Comparison of ENCODE assay signal across 12 mouse cellular contexts in the genomic region with DNA sequence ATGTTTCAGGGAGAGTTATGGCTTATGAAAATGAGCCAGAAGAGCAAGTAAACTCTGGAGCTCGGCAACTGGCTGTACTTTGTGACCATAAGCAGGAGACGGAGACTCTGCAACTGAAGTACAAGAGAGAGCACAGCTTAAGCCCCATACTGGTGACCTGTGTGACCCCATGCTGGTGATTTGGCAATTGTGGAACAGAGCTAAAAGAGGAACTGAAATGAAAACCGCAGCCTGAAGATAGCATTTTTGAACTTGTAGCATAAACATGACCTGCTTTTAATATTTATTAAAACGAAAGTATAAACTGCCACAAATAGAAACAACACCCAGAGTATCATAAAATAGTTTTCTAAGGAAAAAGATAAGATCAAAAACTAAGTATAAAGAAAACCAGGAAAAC.
A peak's percentile ranks its signal among the peaks of the same experiment; 100 is the strongest.
DNase-seq lines count a peak whose midpoint lies in the region; ATAC-seq lines count a peak whose summit lies in the region.
"Had no signal": no experiment of that assay in that cellular context is flagged by ENCODE, and none has a peak within 500 bp of the region (broad histone marks: within the 10 kb centered on the region; RNA-seq: fewer than 3 reads in every experiment).

No protein-coding gene starts in this region.

- peak; percentile 28 for DNase-seq in embryo, embryonic 10 days (ENCODE audit: low spot score)
- no peak for DNase-seq in embryo, embryonic 11 days
- no peak for DNase-seq in liver, embryonic 11.5 days (ENCODE audit: low spot score)
- peak; percentile 57 for DNase-seq in lung, postnatal 25 days (ENCODE audit: low spot score)
- peak; percentile 33 for DNase-seq in yolk sac, embryonic 10.5 days (ENCODE audit: low spot score)
- no peak for DNase-seq in testis, postnatal 14 days (ENCODE audit: low spot score)
- DNase-seq: cerebellum, postnatal 14 days; gastrocnemius, postnatal 25 days; left cerebral cortex, postnatal 4 days had no signal

- peak overlapping the region; percentile 42 for H3K27ac ChIP-seq in liver, embryonic 12.5 days
- no peak overlapping the region for H3K27ac ChIP-seq in liver, embryonic 11.5 days (ENCODE audit: low read depth, low read length)
- no peak overlapping the region for H3K27ac ChIP-seq in midbrain, embryonic 13.5 days
- H3K27ac ChIP-seq: stomach, embryonic 15.5 days had no signal

- H3K4me1 ChIP-seq in liver, embryonic 12.5 days: peaks cover 50% of the 10 kb centered on the region
- peaks cover 18% of the 10 kb centered on the region for H3K4me1 ChIP-seq in liver, embryonic 11.5 days (replicated peaks; ENCODE audit: control insufficient read depth, insufficient read depth, low read length)
- no peaks in the 10 kb centered on the region for H3K4me1 ChIP-seq in midbrain, embryonic 13.5 days (replicated peaks)

- H3K9me3 ChIP-seq in liver, embryonic 12.5 days (replicated peaks): no peaks in the 10 kb centered on the region
- H3K9me3 ChIP-seq in liver, embryonic 11.5 days (ENCODE audit: control insufficient read depth, low read length): no peaks in the 10 kb centered on the region
- H3K9me3 ChIP-seq in midbrain, embryonic 13.5 days: no peaks in the 10 kb centered on the region
- H3K9me3 ChIP-seq: stomach, embryonic 15.5 days had no signal

- H3K9ac ChIP-seq in liver, embryonic 12.5 days: no peak overlapping the region
- no peak overlapping the region; the same call in 1 of the 2 replicates for H3K9ac ChIP-seq in liver, embryonic 11.5 days (ENCODE audit: low read depth, low read length)
- H3K9ac ChIP-seq in midbrain, embryonic 13.5 days (replicated peaks): no peak overlapping the region
- H3K9ac ChIP-seq: stomach, embryonic 15.5 days had no signal

- no peak for ATAC-seq in liver, embryonic 12.5 days
- ATAC-seq in liver, embryonic 11.5 days (replicated peaks; ENCODE audit: low FRiP score): no peak
- no peak for ATAC-seq in midbrain, embryonic 13.5 days

- 19% methylated on average over 4 of the region's 4 CpGs for WGBS in liver, embryonic 12.5 days (ENCODE audit: insufficient replicate concordance)
- WGBS in liver, embryonic 11.5 days: 34% methylated on average over 4 of the region's 4 CpGs
- 66% methylated on average over 4 of the region's 4 CpGs for WGBS in midbrain, embryonic 13.5 days

- no peaks in the 10 kb centered on the region for H3K27me3 ChIP-seq in liver, embryonic 12.5 days (replicated peaks)
- H3K27me3 ChIP-seq in liver, embryonic 11.5 days (replicated peaks; ENCODE audit: control insufficient read depth, insufficient read depth, low read length): no peaks in the 10 kb centered on the region
- H3K27me3 ChIP-seq in midbrain, embryonic 13.5 days: no peaks in the 10 kb centered on the region
- H3K27me3 ChIP-seq: stomach, embryonic 15.5 days had no signal

- H3K36me3 ChIP-seq in liver, embryonic 12.5 days: no peaks in the 10 kb centered on the region
- no peaks in the 10 kb centered on the region for H3K36me3 ChIP-seq in liver, embryonic 11.5 days (ENCODE audit: control insufficient read depth, insufficient read depth, low read length)
- H3K36me3 ChIP-seq in midbrain, embryonic 13.5 days: no peaks in the 10 kb centered on the region
- H3K36me3 ChIP-seq: stomach, embryonic 15.5 days had no signal

- H3K4me2 ChIP-seq in liver, embryonic 12.5 days: peak overlapping the region; percentile 17
- H3K4me2 ChIP-seq in liver, embryonic 11.5 days: no peak overlapping the region
- H3K4me2 ChIP-seq in midbrain, embryonic 13.5 days (replicated peaks): no peak overlapping the region
- H3K4me2 ChIP-seq: stomach, embryonic 15.5 days had no signal

- H3K4me3 ChIP-seq in liver, embryonic 12.5 days: no peak overlapping the region
- no peak overlapping the region for H3K4me3 ChIP-seq in liver, embryonic 11.5 days (ENCODE audit: low read depth, low read length)
- no peak overlapping the region for H3K4me3 ChIP-seq in midbrain, embryonic 13.5 days (replicated peaks)
- H3K4me3 ChIP-seq: stomach, embryonic 15.5 days had no signal

Comparison
In these comparisons a context has a peak if more than half of its experiments do, and no peak if none do; other contexts are left out.
1. DNase-seq: peak in embryo, embryonic 10 days (single experiment), lung, postnatal 25 days (single experiment) and yolk sac, embryonic 10.5 days (single experiment); none in embryo, embryonic 11 days (single experiment), liver, embryonic 11.5 days (single experiment) and testis, postnatal 14 days (single experiment).